Mouse (Mus musculus) stomach, embryonic 16.5 days (tissue): ENCODE measurements around the gene Tph2. TPM values are rescaled to one million over a fixed set of nuclear protein-coding genes. Genes with fewer than 3 reads are reported as not detected.
A peak's percentile ranks its signal among the peaks of the same experiment; 100 is the strongest.
"Not testable (repeated sequence)": the region's sequence is repeated elsewhere in the genome, so short reads cannot be mapped to it uniquely, and the experiment has no call there.

ENCODE experiments used
- ATAC-seq: fragments of 200-750 bp; cut with Nextera tagmentation; 2 replicates; pipeline ENCODE4 v1.8.0; 2017; ENCODE audit warnings: moderate number of reproducible peaks, moderate TSS enrichment; ENCODE audit not compliant: insufficient read depth, low FRiP score
- H3K27ac ChIP-seq: fragments of 300-500 bp; sonication (generic); 2 replicates; pipeline ENCODE4 v1.5.1; 2014; ENCODE audit warnings: low read length
- H3K27me3 ChIP-seq: fragments of 300-500 bp; sonication (generic); 2 replicates; pipeline ENCODE4 v1.6.1; 2014; ENCODE audit warnings: low read length, control low read depth, mixed read lengths; ENCODE audit not compliant: control insufficient read depth, insufficient read depth
- H3K36me3 ChIP-seq: fragments of 300-500 bp; sonication (generic); 2 replicates; pipeline ENCODE4 v1.6.1; 2014; ENCODE audit warnings: low read length; ENCODE audit not compliant: control insufficient read depth, insufficient read depth
- H3K4me1 ChIP-seq: fragments of 300-500 bp; sonication (generic); 2 replicates; pipeline ENCODE4 v1.6.1; 2014; ENCODE audit warnings: low read length, control low read depth, mixed read lengths; ENCODE audit not compliant: control insufficient read depth, insufficient read depth
- H3K4me2 ChIP-seq: fragments of 300-500 bp; sonication (generic); 2 replicates; pipeline ENCODE4 v1.6.1; 2014; ENCODE audit warnings: low read depth, low read length, mixed read lengths
- H3K4me3 ChIP-seq: fragments of 300-500 bp; sonication (generic); replicated peaks from 2 replicates; pipeline ENCODE4 v1.5.1; 2014; ENCODE audit warnings: mild to moderate bottlenecking, low read length
- H3K9ac ChIP-seq: fragments of 300-500 bp; sonication (generic); 2 replicates; pipeline ENCODE4 v1.6.1; 2014; ENCODE audit warnings: low read length
- H3K9me3 ChIP-seq: fragments of 300-500 bp; sonication (generic); replicated peaks from 2 replicates; pipeline ENCODE4 v1.6.1; 2016; ENCODE audit warnings: low read length, control low read depth; ENCODE audit not compliant: control insufficient read depth
- WGBS: fragments of 180-500 bp; shearing (Covaris S2); extraction: QIAGEN DNeasy Blood & Tissue Kit; methylation state at CpG from one replicate; pipeline ENCODE4 v1.1.7; 2014; 5-methylcytosine and 5-hydroxymethylcytosine counted together
- polyA plus RNA-seq: library from polyadenylated mRNA; unstranded; fragments of >200 nt; fragmentation: Nextera tagmentation; extraction: Ambion mirVana; gene quantifications from 2 replicates; pipeline ENCODE4 v1.2.1, GENCODE M21; 2015

The Tph2 gene
- polyA plus RNA-seq, 1 experiment from 2014 or later: 0.05 TPM

- Histone ChIP-seq H3K36me3 (no peaks in the 10 kb centered on the region), H3K9me3 (no peaks in the 10 kb centered on the region)
- WGBS: 80% methylated on average over 7 of the region's 7 CpGs
Observed at GRCm38 (mm10) chr10:115191214-115191613, 6.4 kb upstream of the Tph2 start.

GRCm38 (mm10) chr10:115187390-115187789 lies 2.6 kb upstream of the Tph2 start:
- H3K9me3 ChIP-seq: no peaks in the 10 kb centered on the region
- no peak overlapping the region for H3K4me2 ChIP-seq
- H3K27me3 ChIP-seq: no peaks in the 10 kb centered on the region
- no peak overlapping the region for H3K9ac ChIP-seq
- no peak overlapping the region for H3K4me3 ChIP-seq
- no peaks in the 10 kb centered on the region for H3K4me1 ChIP-seq
- no peak overlapping the region for H3K27ac ChIP-seq
- 61% methylated on average over 1 of the region's 1 CpGs for WGBS
- H3K36me3 ChIP-seq: no peaks in the 10 kb centered on the region
- ATAC-seq: no peak

More at GRCm38 (mm10) chr10:115191214-115191613, 6.4 kb upstream of the Tph2 start:
- Histone ChIP-seq H3K9ac (no peak overlapping the region), H3K4me3 (no peak overlapping the region), H3K27me3 (no peaks in the 10 kb centered on the region), H3K27ac (no peak overlapping the region), H3K4me1 (no peaks in the 10 kb centered on the region), H3K4me2 (no peak overlapping the region)
- no peak for ATAC-seq

- H3K4me2 ChIP-seq: no peak overlapping the region
- no peaks in the 10 kb centered on the region for H3K4me1 ChIP-seq
- WGBS: 81% methylated on average over 3 of the region's 3 CpGs
- no peaks in the 10 kb centered on the region for H3K9me3 ChIP-seq
- H3K27ac ChIP-seq: no peak overlapping the region
- no peak overlapping the region for H3K9ac ChIP-seq
- H3K36me3 ChIP-seq: no peaks in the 10 kb centered on the region
- H3K27me3 ChIP-seq: no peaks in the 10 kb centered on the region
- H3K4me3 ChIP-seq: no peak overlapping the region
- ATAC-seq: no peak
Observed at GRCm38 (mm10) chr10:115181034-115181433, 3.8 kb downstream of the Tph2 start.

- not testable (repeated sequence) for H3K27ac ChIP-seq, H3K4me1 ChIP-seq, H3K9ac ChIP-seq, H3K4me2 ChIP-seq, H3K36me3 ChIP-seq, ATAC-seq, H3K27me3 ChIP-seq, H3K9me3 ChIP-seq, H3K4me3 ChIP-seq
- 58% methylated on average over 6 of the region's 6 CpGs for WGBS
Observed at GRCm38 (mm10) chr10:115178019-115178418, 6.8 kb downstream of the Tph2 start.

GRCm38 (mm10) chr10:115175591-115175991 lies 9.2 kb downstream of the Tph2 start:
- H3K27ac ChIP-seq: no peak overlapping the region
- H3K4me2 ChIP-seq: no peak overlapping the region
- 36% methylated on average over 12 of the region's 12 CpGs for WGBS
- no peak for ATAC-seq
- no peaks in the 10 kb centered on the region for H3K4me1 ChIP-seq
- peak overlapping the region; percentile 5; the same call in 1 of the 2 replicates for H3K4me3 ChIP-seq
- no peak overlapping the region for H3K9ac ChIP-seq
- no peaks in the 10 kb centered on the region for H3K27me3 ChIP-seq
- H3K9me3 ChIP-seq: no peaks in the 10 kb centered on the region
- no peaks in the 10 kb centered on the region for H3K36me3 ChIP-seq

GRCm38 (mm10) chr10:115173336-115173735 lies 11.5 kb downstream of the Tph2 start:
- no peak overlapping the region for H3K9ac ChIP-seq
- no peaks in the 10 kb centered on the region for H3K4me1 ChIP-seq
- ATAC-seq: no peak
- no peak overlapping the region for H3K4me2 ChIP-seq
- H3K27me3 ChIP-seq: no peaks in the 10 kb centered on the region
- H3K27ac ChIP-seq: no peak overlapping the region
- H3K36me3 ChIP-seq: no peaks in the 10 kb centered on the region
- H3K4me3 ChIP-seq: no peak overlapping the region
- WGBS: 70% methylated on average over 10 of the region's 10 CpGs
- H3K9me3 ChIP-seq: no peaks in the 10 kb centered on the region

GRCm38 (mm10) chr10:115171351-115171818 lies 13.4 kb downstream of the Tph2 start:
- Histone ChIP-seq H3K4me1 (no peaks in the 10 kb centered on the region), H3K9me3 (no peaks in the 10 kb centered on the region), H3K27me3 (no peaks in the 10 kb centered on the region), H3K9ac (no peak overlapping the region), H3K36me3 (no peaks in the 10 kb centered on the region), H3K4me3 (no peak overlapping the region), H3K27ac (no peak overlapping the region), H3K4me2 (no peak overlapping the region)
- ATAC-seq: peak; percentile 50; the same call in 1 of the 2 replicates
- 37% methylated on average over 8 of the region's 8 CpGs for WGBS

- no peaks in the 10 kb centered on the region for H3K9me3 ChIP-seq
Observed at GRCm38 (mm10) chr10:115170496-115171350, 14.1 kb downstream of the Tph2 start.

GRCm38 (mm10) chr10:115169410-115169809 lies 15.4 kb downstream of the Tph2 start:
- 25% methylated on average over 9 of the region's 9 CpGs for WGBS
- Histone ChIP-seq H3K4me2 (no peak overlapping the region), H3K9ac (no peak overlapping the region), H3K9me3 (no peaks in the 10 kb centered on the region), H3K36me3 (no peaks in the 10 kb centered on the region), H3K27me3 (no peaks in the 10 kb centered on the region), H3K27ac (no peak overlapping the region), H3K4me3 (no peak overlapping the region), H3K4me1 (no peaks in the 10 kb centered on the region)
- no peak for ATAC-seq

More at GRCm38 (mm10) chr10:115170496-115171350, 14.1 kb downstream of the Tph2 start:
- no peaks in the 10 kb centered on the region for H3K36me3 ChIP-seq
- H3K27me3 ChIP-seq: no peaks in the 10 kb centered on the region
- no peak overlapping the region for H3K9ac ChIP-seq
- WGBS: 85% methylated on average over 7 of the region's 7 CpGs
- H3K4me3 ChIP-seq: no peak overlapping the region
- ATAC-seq: no peak
- no peaks in the 10 kb centered on the region for H3K4me1 ChIP-seq
- no peak overlapping the region for H3K27ac ChIP-seq
- no peak overlapping the region for H3K4me2 ChIP-seq
